Mouse (Mus musculus): Measurements from ENCODE around the gene Heg1. TPM values are rescaled to one million over a fixed set of nuclear protein-coding genes. Genes with fewer than 3 reads are reported as not detected.
A peak's percentile ranks its signal among the peaks of the same experiment; 100 is the strongest.

Heg1 gene
- polyA plus RNA-seq, 1 experiment from 2014 or later = 4.6 TPM

DNA sequence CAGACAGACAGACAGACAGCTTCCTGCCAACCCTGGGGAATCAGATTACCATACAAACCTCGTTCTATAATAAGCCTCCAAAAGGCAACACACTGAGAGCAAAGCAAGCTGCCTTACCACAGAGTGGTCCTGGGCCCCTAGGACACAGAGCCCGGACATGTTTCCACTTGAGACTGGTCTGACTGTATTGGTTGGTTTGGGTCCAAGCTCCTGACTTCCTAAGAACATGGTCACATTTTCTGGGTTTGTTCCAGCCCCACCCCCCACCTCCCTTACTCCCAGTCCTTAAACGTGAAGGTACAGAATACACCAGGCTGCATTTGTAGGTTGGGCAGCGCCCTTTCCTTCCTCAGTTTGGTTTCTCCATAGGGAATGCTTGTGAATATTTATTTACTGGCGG is 57.6 kb downstream of the Heg1 start:
- Histone ChIP-seq H3K4me2 (ENCODE audit: low read depth, low read length) (no peak overlapping the region), H3K4me3 (ENCODE audit: low read depth, low read length) (no peak overlapping the region), H3K9ac (replicated peaks; ENCODE audit: low read depth, low read length) (no peak overlapping the region), H3K36me3 (ENCODE audit: control insufficient read depth, insufficient read depth, low read length) (no peaks in the 10 kb centered on the region), H3K27ac (ENCODE audit: low read depth, low read length) (no peak overlapping the region), H3K9me3 (ENCODE audit: control insufficient read depth, low read length) (no peaks in the 10 kb centered on the region), H3K4me1 (ENCODE audit: control insufficient read depth, insufficient read depth, low read length) (peaks cover 6% of the 10 kb centered on the region; the same call in 1 of the 2 replicates), H3K27me3 (ENCODE audit: control insufficient read depth, insufficient read depth, low read length) (no peaks in the 10 kb centered on the region)
- no peak for ATAC-seq (ENCODE audit: low read depth)
- WGBS = 54% methylated on average over 5 of the region's 5 CpGs

DNA sequence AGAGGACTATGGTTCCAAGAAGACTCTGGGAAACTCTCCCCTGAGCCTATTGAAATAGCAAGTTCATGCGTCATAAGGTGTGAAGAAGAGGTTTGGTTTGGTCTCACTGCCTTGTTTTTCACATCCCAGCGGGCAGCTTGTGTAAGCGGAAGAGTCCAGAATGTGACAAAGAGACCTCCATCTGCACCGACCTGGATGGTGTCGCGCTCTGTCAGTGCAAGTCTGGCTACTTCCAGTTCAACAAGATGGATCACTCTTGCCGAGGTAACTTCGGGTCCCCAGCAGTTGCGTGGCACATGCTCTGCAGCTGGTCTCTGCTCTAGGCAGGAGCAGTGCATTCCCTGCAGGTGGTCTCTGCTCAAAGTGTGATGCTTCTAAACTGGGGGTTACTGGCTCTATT is 58.1 kb downstream of the Heg1 start:
- no peaks in the 10 kb centered on the region for H3K9me3 ChIP-seq (ENCODE audit: control insufficient read depth, low read length)
- no peak overlapping the region for H3K9ac ChIP-seq (replicated peaks; ENCODE audit: low read depth, low read length)
- no peak for ATAC-seq (ENCODE audit: low read depth)
- H3K4me1 ChIP-seq (ENCODE audit: control insufficient read depth, insufficient read depth, low read length) = peaks cover 6% of the 10 kb centered on the region; the same call in 1 of the 2 replicates
- no peak overlapping the region for H3K27ac ChIP-seq (ENCODE audit: low read depth, low read length)
- H3K27me3 ChIP-seq (ENCODE audit: control insufficient read depth, insufficient read depth, low read length) = no peaks in the 10 kb centered on the region
- no peak overlapping the region for H3K4me2 ChIP-seq (ENCODE audit: low read depth, low read length)
- no peak overlapping the region for H3K4me3 ChIP-seq (ENCODE audit: low read depth, low read length)
- no peaks in the 10 kb centered on the region for H3K36me3 ChIP-seq (ENCODE audit: control insufficient read depth, insufficient read depth, low read length)
- WGBS = 56% methylated on average over 9 of the region's 9 CpGs

- Histone ChIP-seq H3K4me2 (ENCODE audit: low read depth, low read length) (no peak overlapping the region), H3K27ac (ENCODE audit: low read depth, low read length) (no peak overlapping the region), H3K27me3 (ENCODE audit: control insufficient read depth, insufficient read depth, low read length) (no peaks in the 10 kb centered on the region), H3K4me1 (ENCODE audit: control insufficient read depth, insufficient read depth, low read length) (peaks cover 6% of the 10 kb centered on the region; the same call in 1 of the 2 replicates), H3K4me3 (ENCODE audit: low read depth, low read length) (no peak overlapping the region), H3K9ac (replicated peaks; ENCODE audit: low read depth, low read length) (no peak overlapping the region), H3K9me3 (ENCODE audit: control insufficient read depth, low read length) (no peaks in the 10 kb centered on the region), H3K36me3 (ENCODE audit: control insufficient read depth, insufficient read depth, low read length) (no peaks in the 10 kb centered on the region)
- peak; percentile 60; the same call in 1 of the 2 replicates for ATAC-seq (ENCODE audit: low read depth)
- 63% methylated on average over 7 of the region's 7 CpGs for WGBS
These were observed 60.7 kb downstream of the Heg1 start for GRCm38 (mm10) chr16:33744622-33745419.

DNA sequence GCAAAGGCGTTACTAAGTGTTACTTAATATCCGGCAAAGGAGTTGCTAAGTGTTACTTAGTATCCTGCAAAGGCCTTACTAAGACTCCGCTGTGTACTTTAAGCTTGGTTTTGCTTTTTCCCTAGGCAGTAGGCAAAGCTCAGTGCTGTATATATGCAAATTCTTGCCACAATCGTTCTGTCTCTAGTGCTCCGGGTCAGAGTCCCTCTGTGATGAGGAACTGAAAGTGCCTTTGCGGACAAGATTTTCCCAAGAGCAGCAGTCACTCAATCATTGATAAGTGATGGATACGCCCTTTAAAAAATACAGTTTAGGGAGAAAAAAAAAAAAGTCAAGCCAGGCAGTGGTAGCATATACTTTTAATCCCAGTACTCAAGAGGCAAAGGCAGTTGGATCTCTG is 61.3 kb downstream of the Heg1 start:
- Histone ChIP-seq H3K4me1 (ENCODE audit: control insufficient read depth, insufficient read depth, low read length) (peaks cover 6% of the 10 kb centered on the region; the same call in 1 of the 2 replicates), H3K4me3 (ENCODE audit: low read depth, low read length) (no peak overlapping the region), H3K4me2 (ENCODE audit: low read depth, low read length) (no peak overlapping the region), H3K9me3 (ENCODE audit: control insufficient read depth, low read length) (no peaks in the 10 kb centered on the region), H3K27ac (ENCODE audit: low read depth, low read length) (no peak overlapping the region), H3K9ac (replicated peaks; ENCODE audit: low read depth, low read length) (no peak overlapping the region), H3K36me3 (ENCODE audit: control insufficient read depth, insufficient read depth, low read length) (no peaks in the 10 kb centered on the region), H3K27me3 (ENCODE audit: control insufficient read depth, insufficient read depth, low read length) (no peaks in the 10 kb centered on the region)
- WGBS = 90% methylated on average over 7 of the region's 7 CpGs
- no peak for ATAC-seq (ENCODE audit: low read depth)

DNA sequence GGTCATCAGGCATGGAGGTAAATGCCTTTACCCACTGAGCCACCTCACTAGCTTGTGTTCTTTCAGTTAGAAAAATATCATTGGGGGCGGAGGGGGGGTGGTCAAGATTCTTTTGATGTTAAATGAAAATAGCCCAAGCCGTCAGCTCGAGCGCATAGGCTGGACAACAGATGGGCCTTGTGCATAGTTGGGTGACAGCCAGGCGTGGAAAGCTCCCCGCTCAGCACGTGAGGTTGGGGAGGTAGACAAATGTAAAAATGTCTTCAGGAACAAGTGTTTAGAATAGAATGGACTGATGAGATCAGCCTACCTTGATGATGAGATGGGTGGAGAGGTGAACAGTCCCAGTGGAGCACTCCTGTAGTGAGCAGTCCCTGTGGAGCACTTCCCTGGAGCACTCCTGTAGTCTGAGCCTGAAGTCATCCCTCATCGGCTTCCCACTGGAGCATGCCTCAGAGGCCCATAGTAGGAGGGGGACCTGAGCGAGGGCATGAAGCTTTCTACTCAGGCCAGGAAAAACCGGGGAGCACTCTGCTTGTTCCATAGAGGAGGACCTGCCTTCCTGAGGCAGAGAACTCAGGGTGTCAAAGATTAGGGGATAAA is 62.0 kb downstream of the Heg1 start:
- ATAC-seq (ENCODE audit: low read depth) = no peak
- WGBS = 76% methylated on average over 10 of the region's 10 CpGs
- H3K4me3 ChIP-seq (ENCODE audit: low read depth, low read length) = no peak overlapping the region
- H3K9ac ChIP-seq (replicated peaks; ENCODE audit: low read depth, low read length) = no peak overlapping the region
- peaks cover 6% of the 10 kb centered on the region; the same call in 1 of the 2 replicates for H3K4me1 ChIP-seq (ENCODE audit: control insufficient read depth, insufficient read depth, low read length)
- no peaks in the 10 kb centered on the region for H3K36me3 ChIP-seq (ENCODE audit: control insufficient read depth, insufficient read depth, low read length)
- no peak overlapping the region for H3K4me2 ChIP-seq (ENCODE audit: low read depth, low read length)
- H3K27me3 ChIP-seq (ENCODE audit: control insufficient read depth, insufficient read depth, low read length) = no peaks in the 10 kb centered on the region
- H3K9me3 ChIP-seq (ENCODE audit: control insufficient read depth, low read length) = no peaks in the 10 kb centered on the region
- H3K27ac ChIP-seq (ENCODE audit: low read depth, low read length) = no peak overlapping the region

GRCm38 (mm10) chr16:33747346-33747954 is 63.3 kb downstream of the Heg1 start:
- Histone ChIP-seq H3K4me1 (ENCODE audit: control insufficient read depth, insufficient read depth, low read length) (no peaks in the 10 kb centered on the region), H3K9me3 (ENCODE audit: control insufficient read depth, low read length) (no peaks in the 10 kb centered on the region), H3K9ac (replicated peaks; ENCODE audit: low read depth, low read length) (no peak overlapping the region), H3K4me3 (ENCODE audit: low read depth, low read length) (no peak overlapping the region), H3K36me3 (ENCODE audit: control insufficient read depth, insufficient read depth, low read length) (no peaks in the 10 kb centered on the region), H3K4me2 (ENCODE audit: low read depth, low read length) (no peak overlapping the region), H3K27ac (ENCODE audit: low read depth, low read length) (no peak overlapping the region), H3K27me3 (ENCODE audit: control insufficient read depth, insufficient read depth, low read length) (no peaks in the 10 kb centered on the region)
- no peak for ATAC-seq (ENCODE audit: low read depth)
- 76% methylated on average over 7 of the region's 7 CpGs for WGBS

GRCm38 (mm10) chr16:33747994-33748393 is 63.8 kb downstream of the Heg1 start:
- no peaks in the 10 kb centered on the region for H3K27me3 ChIP-seq (ENCODE audit: control insufficient read depth, insufficient read depth, low read length)
- no peak overlapping the region for H3K4me2 ChIP-seq (ENCODE audit: low read depth, low read length)
- no peaks in the 10 kb centered on the region for H3K9me3 ChIP-seq (ENCODE audit: control insufficient read depth, low read length)
- no peak overlapping the region for H3K9ac ChIP-seq (replicated peaks; ENCODE audit: low read depth, low read length)
- H3K36me3 ChIP-seq (ENCODE audit: control insufficient read depth, insufficient read depth, low read length) = no peaks in the 10 kb centered on the region
- ATAC-seq (ENCODE audit: low read depth) = no peak
- H3K4me3 ChIP-seq (ENCODE audit: low read depth, low read length) = no peak overlapping the region
- H3K27ac ChIP-seq (ENCODE audit: low read depth, low read length) = no peak overlapping the region
- 94% methylated on average over 2 of the region's 2 CpGs for WGBS
- H3K4me1 ChIP-seq (ENCODE audit: control insufficient read depth, insufficient read depth, low read length) = no peaks in the 10 kb centered on the region

DNA sequence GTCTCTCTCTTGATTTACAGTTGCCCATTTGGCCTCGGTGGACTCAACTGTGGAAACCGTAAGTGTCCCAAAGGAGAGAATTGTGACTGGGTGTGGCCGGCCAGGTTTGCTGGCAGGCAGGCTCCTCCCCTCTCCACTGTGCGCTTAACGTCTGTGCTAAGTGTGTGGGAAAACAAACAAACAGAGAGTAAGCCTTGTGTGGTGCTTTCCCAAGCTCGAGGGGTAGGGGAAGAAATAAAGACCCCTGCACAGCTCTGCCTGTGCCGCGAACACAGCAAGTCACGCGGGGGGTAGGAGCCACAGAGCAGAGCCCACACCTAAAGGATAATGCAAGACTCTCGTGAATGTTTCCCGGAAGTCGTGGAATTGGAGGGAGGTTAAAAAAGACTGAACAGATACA is 67.0 kb downstream of the Heg1 start:
- no peak overlapping the region for H3K4me2 ChIP-seq (ENCODE audit: low read depth, low read length)
- WGBS = 52% methylated on average over 13 of the region's 13 CpGs

DNA sequence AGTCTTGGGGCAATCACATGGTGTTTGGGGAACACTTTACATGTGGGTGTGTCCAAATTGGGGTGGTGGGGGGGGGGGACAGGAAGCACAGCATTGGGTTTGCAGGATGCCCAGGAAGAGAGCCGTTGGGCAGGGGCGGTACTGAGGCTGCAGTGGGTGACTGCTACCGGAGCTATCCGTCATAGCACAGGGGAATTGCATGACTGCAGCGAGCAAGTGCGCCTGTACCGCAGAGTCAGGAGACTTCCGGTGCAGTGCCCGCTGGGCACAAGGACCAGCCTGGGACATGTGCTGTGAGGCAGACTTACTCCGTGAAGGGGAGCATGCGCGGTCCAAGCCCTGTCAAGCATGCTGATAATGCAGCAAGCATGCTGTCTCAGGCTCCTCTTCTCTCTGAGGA is 67.4 kb downstream of the Heg1 start:
- no peak overlapping the region for H3K27ac ChIP-seq (ENCODE audit: low read depth, low read length)
- H3K9me3 ChIP-seq (ENCODE audit: control insufficient read depth, low read length) = no peaks in the 10 kb centered on the region
- no peak overlapping the region for H3K4me3 ChIP-seq (ENCODE audit: low read depth, low read length)
- H3K27me3 ChIP-seq (ENCODE audit: control insufficient read depth, insufficient read depth, low read length) = no peaks in the 10 kb centered on the region
- WGBS = 77% methylated on average over 12 of the region's 12 CpGs
- no peak overlapping the region for H3K4me2 ChIP-seq (ENCODE audit: low read depth, low read length)
- ATAC-seq (ENCODE audit: low read depth) = no peak
- H3K9ac ChIP-seq (replicated peaks; ENCODE audit: low read depth, low read length) = no peak overlapping the region
- no peaks in the 10 kb centered on the region for H3K36me3 ChIP-seq (ENCODE audit: control insufficient read depth, insufficient read depth, low read length)
- H3K4me1 ChIP-seq (ENCODE audit: control insufficient read depth, insufficient read depth, low read length) = no peaks in the 10 kb centered on the region

More for the DNA sequence above, 67.0 kb downstream of the Heg1 start:
- no peaks in the 10 kb centered on the region for H3K4me1 ChIP-seq (ENCODE audit: control insufficient read depth, insufficient read depth, low read length)
- H3K27ac ChIP-seq (ENCODE audit: low read depth, low read length) = no peak overlapping the region
- no peak overlapping the region for H3K4me3 ChIP-seq (ENCODE audit: low read depth, low read length)
- no peaks in the 10 kb centered on the region for H3K27me3 ChIP-seq (ENCODE audit: control insufficient read depth, insufficient read depth, low read length)
- no peaks in the 10 kb centered on the region for H3K36me3 ChIP-seq (ENCODE audit: control insufficient read depth, insufficient read depth, low read length)
- no peak overlapping the region for H3K9ac ChIP-seq (replicated peaks; ENCODE audit: low read depth, low read length)
- no peaks in the 10 kb centered on the region for H3K9me3 ChIP-seq (ENCODE audit: control insufficient read depth, low read length)
- no peak for ATAC-seq (ENCODE audit: low read depth)
